Mouse (Mus musculus) left cerebral cortex, adult 11 months (tissue): ENCODE data around the gene Hs3st6.

ENCODE experiments used
- DNase-seq: peaks from one replicate; pipeline ENCODE4 v3.0.0; 2022; ENCODE audit warnings: low spot score

The Hs3st6 gene

DNA sequence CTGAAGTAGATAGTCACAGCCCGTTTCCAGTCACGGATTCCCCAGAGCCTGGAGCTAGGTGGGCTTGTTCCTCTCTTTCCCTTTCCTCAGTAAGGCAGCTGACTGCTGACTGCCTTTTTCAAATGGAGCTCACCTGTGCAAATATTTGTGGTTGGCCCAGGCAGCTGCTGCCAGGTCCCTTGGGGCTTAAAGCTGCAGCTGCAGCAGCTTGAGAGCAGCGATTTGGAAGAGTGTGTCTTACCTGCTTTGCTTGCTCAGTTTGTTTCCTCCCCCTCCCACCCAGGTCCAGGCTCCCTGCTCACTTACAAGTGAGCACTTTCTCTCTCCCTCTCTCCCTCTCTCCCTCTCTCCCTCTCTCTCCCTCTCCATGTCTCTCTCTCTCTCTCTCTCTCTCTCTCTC lies 16.4 kb downstream of the Hs3st6 start:
- no peak for DNase-seq

GRCm38 (mm10) chr17:24773241-24773640 lies 20.5 kb downstream of the Hs3st6 start:
- no peak for DNase-seq

DNA sequence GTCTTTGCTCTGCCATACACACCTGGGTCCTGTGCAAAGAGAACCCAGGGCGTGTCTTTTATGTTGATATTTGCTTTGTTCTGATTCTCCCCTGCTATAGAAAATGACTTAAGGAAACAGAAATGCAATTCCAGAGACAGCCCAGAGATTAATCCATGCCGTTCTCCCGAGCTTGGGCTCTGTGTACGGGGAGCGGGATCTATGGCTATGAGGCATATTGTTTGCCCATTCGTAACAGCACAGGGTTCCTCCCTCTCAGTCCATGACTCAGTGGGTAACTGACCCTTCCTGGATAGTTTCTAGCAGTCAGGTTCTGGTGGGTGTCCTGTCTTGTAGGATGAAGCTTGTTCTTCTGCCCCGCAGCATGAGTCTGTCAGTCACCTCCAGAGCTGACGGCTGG lies 22.4 kb downstream of the Hs3st6 start:
- no peak for DNase-seq

DNA sequence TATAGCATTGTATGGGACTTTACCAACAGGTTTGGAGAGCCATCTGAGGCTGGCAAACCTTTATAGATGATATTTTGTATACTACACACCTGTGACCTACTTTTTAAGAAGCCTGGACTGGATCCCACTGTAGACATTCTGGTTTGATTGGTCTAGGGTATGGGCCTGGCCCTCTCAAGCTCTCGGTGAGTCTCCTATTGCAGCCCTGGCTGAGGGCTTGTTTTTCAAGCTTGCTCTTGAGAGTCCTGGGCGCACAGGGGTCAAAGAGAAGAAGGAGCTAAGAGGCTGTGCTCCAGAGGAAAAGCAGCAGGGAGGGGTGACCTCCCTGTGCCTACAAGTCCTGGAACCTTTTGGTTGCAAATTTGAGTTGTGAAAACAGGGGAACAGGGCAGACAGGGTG lies 24.3 kb downstream of the Hs3st6 start:
- DNase-seq, result no peak

DNA sequence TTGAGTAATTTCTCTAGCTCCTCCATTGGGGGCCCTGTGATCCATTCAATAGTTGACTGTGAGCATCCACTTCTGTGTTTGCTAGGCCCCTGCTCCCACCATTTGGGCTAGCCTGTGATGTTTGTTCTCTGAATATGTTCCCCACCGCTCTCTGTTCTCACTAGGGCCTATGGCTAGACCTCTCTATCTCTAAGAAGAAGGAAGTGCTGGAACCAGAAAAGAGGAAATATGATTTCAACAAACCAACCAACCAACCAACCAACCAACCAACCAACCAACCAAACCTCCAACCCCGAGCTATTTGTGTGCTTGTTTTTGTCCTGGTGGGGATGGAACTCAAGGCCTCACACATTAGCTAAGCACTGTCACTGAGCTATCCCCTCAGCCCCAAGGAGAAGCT lies 28.0 kb downstream of the Hs3st6 start:
- no peak for DNase-seq

GRCm38 (mm10) chr17:24792190-24792589 lies 39.4 kb downstream of the Hs3st6 start:
- DNase-seq, result no peak

DNA sequence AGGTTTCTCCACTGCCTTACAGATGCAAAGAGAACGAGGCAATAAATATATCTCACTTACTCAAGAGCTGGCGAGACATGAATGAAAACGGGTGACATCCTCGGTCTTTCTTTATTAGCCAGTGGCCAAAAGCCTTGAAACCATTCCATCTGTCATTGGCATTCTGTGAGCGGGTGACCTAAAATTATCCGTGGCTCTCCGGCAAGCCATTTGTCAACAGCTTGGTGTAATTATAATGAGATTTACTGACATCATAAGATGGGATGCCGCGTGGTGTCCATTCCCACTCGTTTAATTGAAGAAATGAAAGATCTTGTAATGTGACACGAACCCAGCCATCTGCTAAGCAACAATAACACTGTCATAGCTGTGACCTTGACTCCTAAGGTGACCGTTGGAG lies 42.0 kb downstream of the Hs3st6 start:
- no peak for DNase-seq

DNA sequence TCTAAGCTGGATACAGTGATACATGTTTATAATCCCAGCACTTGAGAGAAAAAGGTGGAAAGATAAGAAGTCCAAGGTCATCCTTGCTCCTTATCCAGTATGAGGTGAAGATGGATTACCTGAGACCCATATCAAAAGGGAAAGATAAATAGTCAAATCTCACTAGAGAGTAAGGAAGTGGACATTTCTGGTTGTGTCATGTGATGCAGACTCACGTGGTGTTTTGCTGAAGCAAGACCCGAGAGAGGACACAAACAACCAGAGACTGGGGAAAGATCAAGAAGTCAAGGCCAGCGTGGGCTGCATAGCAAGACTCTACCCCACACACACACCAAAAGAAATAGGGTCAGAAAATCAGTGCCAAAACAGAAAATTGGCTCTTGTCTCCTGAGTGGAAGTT lies 44.2 kb downstream of the Hs3st6 start:
- no peak for DNase-seq

DNA sequence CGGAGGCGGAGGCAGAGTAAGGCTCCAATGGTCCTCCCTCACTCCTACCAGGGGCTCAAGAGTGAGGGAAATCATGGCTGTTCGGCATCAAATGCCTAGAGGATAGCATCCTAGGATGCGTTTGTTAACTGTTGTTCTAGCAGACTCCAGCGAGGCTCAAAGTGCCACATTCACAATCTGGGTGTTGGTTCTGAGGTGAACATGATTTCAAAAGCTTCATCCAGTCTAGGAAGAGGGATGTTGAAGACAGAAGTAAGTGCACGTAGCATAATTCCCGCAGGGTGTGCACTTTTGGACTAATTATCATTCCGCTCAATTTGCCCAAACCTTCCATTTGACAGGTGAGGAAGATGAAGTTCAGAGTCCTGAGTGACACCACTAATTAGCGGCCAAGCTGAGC lies 45.4 kb downstream of the Hs3st6 start:
- no peak for DNase-seq

GRCm38 (mm10) chr17:24799476-24799875 lies 46.7 kb downstream of the Hs3st6 start:
- DNase-seq, result no peak

GRCm38 (mm10) chr17:24800524-24800923 lies 47.7 kb downstream of the Hs3st6 start:
- no peak for DNase-seq

GRCm38 (mm10) chr17:24803952-24804951 lies 51.5 kb downstream of the Hs3st6 start, which contains the start of gene Meiob:
Gene Meiob (plus strand): TSS chr17:24804289.
- no peak for DNase-seq
